Mouse (Mus musculus): ENCODE results near the gene Robo3. TPM values are rescaled to one million over a fixed set of nuclear protein-coding genes. Genes with fewer than 3 reads are reported as not detected.
A peak's percentile ranks its signal among the peaks of the same experiment; 100 is the strongest.

Robo3 gene
- total and polyA plus RNA-seq, 3 experiments: 0.24 to 0.27 TPM; not detected in 1

- H3K36me3 ChIP-seq (replicated peaks): no peaks in the 10 kb centered on the region
- H3K4me1 ChIP-seq (ENCODE audit: insufficient read depth, low read depth, low read length): peaks cover 6% of the 10 kb centered on the region; the same call in 1 of the 2 replicates
- no peak for TF ChIP-seq TAL1 (conservative IDR thresholded peaks at IDR 0.05; ENCODE audit: low read depth, low read length)
- TF ChIP-seq CTCF (IDR thresholded peaks at IDR 0.05; ENCODE audit: low read depth, low read length): no peak
- TF ChIP-seq GATA2 (IDR thresholded peaks at IDR 0.05; ENCODE audit: borderline replicate concordance, low read depth, low read length): no peak
- TF ChIP-seq GATA1 (IDR thresholded peaks at IDR 0.05; ENCODE audit: borderline replicate concordance, low read length): no peak
- TF ChIP-seq POLR2AphosphoS5 (IDR thresholded peaks at IDR 0.05; ENCODE audit: insufficient replicate concordance, low read depth, low read length): no peak
- DNase-seq (ENCODE audit: low spot score): no peak
- no peak for ATAC-seq (ENCODE audit: extremely low read depth, insufficient number of reproducible peaks, low FRiP score, poor library complexity, severe bottlenecking)
- peaks cover 44% of the 10 kb centered on the region for H3K27me3 ChIP-seq (ENCODE audit: insufficient read depth, low read length)
- no peaks in the 10 kb centered on the region for H3K9me3 ChIP-seq (replicated peaks)
- H3K4me3 ChIP-seq (ENCODE audit: low read depth, low read length): no peak overlapping the region
Observed at GRCm38 (mm10) chr9:37433823-37434560, 946 bp upstream of the Robo3 start.

- no peaks in the 10 kb centered on the region for H3K36me3 ChIP-seq (replicated peaks)
- H3K27me3 ChIP-seq (ENCODE audit: insufficient read depth, low read length): peaks cover 49% of the 10 kb centered on the region
- no peak overlapping the region for H3K4me3 ChIP-seq (ENCODE audit: low read depth, low read length)
- ATAC-seq (ENCODE audit: extremely low read depth, insufficient number of reproducible peaks, low FRiP score, poor library complexity, severe bottlenecking) (no peak), DNase-seq (ENCODE audit: low spot score) (no peak)
- no peaks in the 10 kb centered on the region for H3K9me3 ChIP-seq (replicated peaks)
- no peak for TF ChIP-seq GATA2 (IDR thresholded peaks at IDR 0.05; ENCODE audit: borderline replicate concordance, low read depth, low read length)
- no peak for TF ChIP-seq GATA1 (IDR thresholded peaks at IDR 0.05; ENCODE audit: borderline replicate concordance, low read length)
- TF ChIP-seq CTCF (IDR thresholded peaks at IDR 0.05; ENCODE audit: low read depth, low read length): no peak
- no peak for TF ChIP-seq POLR2AphosphoS5 (IDR thresholded peaks at IDR 0.05; ENCODE audit: insufficient replicate concordance, low read depth, low read length)
- no peak for TF ChIP-seq TAL1 (conservative IDR thresholded peaks at IDR 0.05; ENCODE audit: low read depth, low read length)
- peaks cover 6% of the 10 kb centered on the region; the same call in 1 of the 2 replicates for H3K4me1 ChIP-seq (ENCODE audit: insufficient read depth, low read depth, low read length)
Observed at GRCm38 (mm10) chr9:37432026-37432666, 900 bp downstream of the Robo3 start.

GRCm38 (mm10) chr9:37430582-37430981, 2.5 kb downstream of the Robo3 start:
- Histone ChIP-seq H3K4me3 (ENCODE audit: low read depth, low read length) (no peak overlapping the region), H3K9me3 (replicated peaks) (no peaks in the 10 kb centered on the region), H3K4me1 (ENCODE audit: insufficient read depth, low read depth, low read length) (peaks cover 6% of the 10 kb centered on the region; the same call in 1 of the 2 replicates), H3K27me3 (ENCODE audit: insufficient read depth, low read length) (peaks cover 51% of the 10 kb centered on the region), H3K36me3 (replicated peaks) (no peaks in the 10 kb centered on the region)
- no peak for TF ChIP-seq GATA2 (IDR thresholded peaks at IDR 0.05; ENCODE audit: borderline replicate concordance, low read depth, low read length)
- peak; percentile 67 for TF ChIP-seq CTCF (IDR thresholded peaks at IDR 0.05; ENCODE audit: low read depth, low read length)
- DNase-seq (ENCODE audit: low spot score) (peak; percentile 59), ATAC-seq (ENCODE audit: extremely low read depth, insufficient number of reproducible peaks, low FRiP score, poor library complexity, severe bottlenecking) (peak; percentile 76)

DNA sequence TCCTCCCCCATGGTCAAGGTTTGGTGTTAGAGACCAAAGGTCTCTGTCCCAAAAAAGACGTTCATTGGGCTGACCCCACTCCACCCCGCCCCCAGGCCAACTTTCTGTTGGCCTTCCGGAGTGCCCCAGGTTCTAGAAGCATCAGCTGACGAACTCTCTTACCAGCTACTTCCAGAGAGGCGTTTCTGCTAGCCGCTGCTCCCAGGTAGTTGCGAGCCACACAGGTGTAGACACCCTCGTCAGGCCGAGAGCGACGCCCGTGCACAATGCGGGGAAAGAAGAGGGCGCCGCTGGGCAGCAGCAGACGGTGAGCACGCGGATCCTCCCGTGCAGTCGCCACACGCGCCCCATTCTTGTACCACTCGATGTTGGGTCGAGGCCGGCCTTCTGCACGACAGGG, 3.7 kb downstream of the Robo3 start:
- no peaks in the 10 kb centered on the region for H3K36me3 ChIP-seq (replicated peaks)
- no peak for ATAC-seq (ENCODE audit: extremely low read depth, insufficient number of reproducible peaks, low FRiP score, poor library complexity, severe bottlenecking)
- no peak for DNase-seq (ENCODE audit: low spot score)
- H3K4me1 ChIP-seq (ENCODE audit: insufficient read depth, low read depth, low read length): peaks cover 6% of the 10 kb centered on the region; the same call in 1 of the 2 replicates
- no peak overlapping the region for H3K4me3 ChIP-seq (ENCODE audit: low read depth, low read length)
- TF ChIP-seq TAL1 (conservative IDR thresholded peaks at IDR 0.05; ENCODE audit: low read depth, low read length): no peak
- no peak for TF ChIP-seq GATA2 (IDR thresholded peaks at IDR 0.05; ENCODE audit: borderline replicate concordance, low read depth, low read length)
- no peak for TF ChIP-seq CTCF (IDR thresholded peaks at IDR 0.05; ENCODE audit: low read depth, low read length)
- peaks cover 52% of the 10 kb centered on the region for H3K27me3 ChIP-seq (ENCODE audit: insufficient read depth, low read length)
- no peaks in the 10 kb centered on the region for H3K9me3 ChIP-seq (replicated peaks)

- no peak for ATAC-seq (ENCODE audit: extremely low read depth, insufficient number of reproducible peaks, low FRiP score, poor library complexity, severe bottlenecking)
- Histone ChIP-seq H3K36me3 (replicated peaks) (no peaks in the 10 kb centered on the region), H3K9me3 (replicated peaks) (no peaks in the 10 kb centered on the region), H3K4me1 (ENCODE audit: insufficient read depth, low read depth, low read length) (peaks cover 12% of the 10 kb centered on the region), H3K27me3 (ENCODE audit: insufficient read depth, low read length) (peaks cover 52% of the 10 kb centered on the region), H3K4me3 (ENCODE audit: low read depth, low read length) (peak overlapping the region; percentile 38; the same call in 1 of the 2 replicates)
- DNase-seq (ENCODE audit: low spot score): no peak
- TF ChIP-seq POLR2AphosphoS5 (IDR thresholded peaks at IDR 0.05; ENCODE audit: insufficient replicate concordance, low read depth, low read length) (no peak), GATA2 (IDR thresholded peaks at IDR 0.05; ENCODE audit: borderline replicate concordance, low read depth, low read length) (no peak), CTCF (IDR thresholded peaks at IDR 0.05; ENCODE audit: low read depth, low read length) (no peak), GATA1 (IDR thresholded peaks at IDR 0.05; ENCODE audit: borderline replicate concordance, low read length) (no peak), TAL1 (conservative IDR thresholded peaks at IDR 0.05; ENCODE audit: low read depth, low read length) (no peak)
Observed at GRCm38 (mm10) chr9:37421239-37421638, 11.8 kb downstream of the Robo3 start.

- Histone ChIP-seq H3K27me3 (ENCODE audit: insufficient read depth, low read length) (peaks cover 57% of the 10 kb centered on the region), H3K9me3 (replicated peaks) (no peaks in the 10 kb centered on the region), H3K36me3 (replicated peaks) (no peaks in the 10 kb centered on the region), H3K4me1 (ENCODE audit: insufficient read depth, low read depth, low read length) (peaks cover 12% of the 10 kb centered on the region), H3K4me3 (ENCODE audit: low read depth, low read length) (peak overlapping the region; percentile 62; the same call in 1 of the 2 replicates)
- DNase-seq (ENCODE audit: low spot score): peak; percentile 71
- ATAC-seq (ENCODE audit: extremely low read depth, insufficient number of reproducible peaks, low FRiP score, poor library complexity, severe bottlenecking): peak; percentile 85
- TF ChIP-seq TAL1 (conservative IDR thresholded peaks at IDR 0.05; ENCODE audit: low read depth, low read length) (no peak), CTCF (IDR thresholded peaks at IDR 0.05; ENCODE audit: low read depth, low read length) (no peak), GATA1 (IDR thresholded peaks at IDR 0.05; ENCODE audit: borderline replicate concordance, low read length) (no peak), POLR2AphosphoS5 (IDR thresholded peaks at IDR 0.05; ENCODE audit: insufficient replicate concordance, low read depth, low read length) (no peak), GATA2 (IDR thresholded peaks at IDR 0.05; ENCODE audit: borderline replicate concordance, low read depth, low read length) (no peak)
Observed at GRCm38 (mm10) chr9:37420676-37421075, 12.4 kb downstream of the Robo3 start.

Measured in G1E (cell line).